Mouse (Mus musculus): ENCODE results near the gene Gab1. TPM values are rescaled to one million over a fixed set of nuclear protein-coding genes. Genes with fewer than 3 reads are reported as not detected.

The Gab1 gene
- polyA plus RNA-seq, 1 experiment from 2014 or later: 7.3 TPM

- Histone ChIP-seq H3K27ac (replicated peaks) (peak overlapping the region; percentile 97), H3K4me3 (ENCODE audit: low read depth, low read length) (peak overlapping the region; percentile 82), H3K9ac (ENCODE audit: low read length) (peak overlapping the region; percentile 87), H3K4me2 (replicated peaks; ENCODE audit: low read depth) (peak overlapping the region; percentile 93), H3K27me3 (ENCODE audit: control insufficient read depth, insufficient read depth, low read length) (no peaks in the 10 kb centered on the region), H3K36me3 (ENCODE audit: control insufficient read depth, insufficient read depth, low read length) (no peaks in the 10 kb centered on the region), H3K4me1 (replicated peaks; ENCODE audit: control insufficient read depth, insufficient read depth) (0 out of 2 replicates have a peak, but pooled peaks cover 2% of the 10 kb centered on the region), H3K9me3 (ENCODE audit: control insufficient read depth, low read length) (no peaks in the 10 kb centered on the region)
- ATAC-seq (ENCODE audit: low FRiP score, low TSS enrichment): peak; percentile 63
- TF ChIP-seq CTCF (IDR thresholded peaks at IDR 0.05; ENCODE audit: low read depth) (0 out of 2 replicates have a peak, but pooled peaks have one; percentile 4), EP300 (optimal IDR thresholded peaks at IDR 0.05) (no peak)
- DNase-seq (ENCODE audit: low spot score): peak; percentile 48
- WGBS: under 1% methylated on average over 52 of the region's 84 CpGs
Measured at GRCm38 (mm10) chr8:80738388-80739154, 141.7 kb downstream of the Gab1 start.

- Histone ChIP-seq H3K9me3 (ENCODE audit: control insufficient read depth, low read length) (no peaks in the 10 kb centered on the region), H3K36me3 (ENCODE audit: control insufficient read depth, insufficient read depth, low read length) (no peaks in the 10 kb centered on the region), H3K27ac (replicated peaks) (peak overlapping the region; percentile 97), H3K4me1 (replicated peaks; ENCODE audit: control insufficient read depth, insufficient read depth) (0 out of 2 replicates have a peak, but pooled peaks cover 2% of the 10 kb centered on the region), H3K4me3 (ENCODE audit: low read depth, low read length) (peak overlapping the region; percentile 82), H3K9ac (ENCODE audit: low read length) (peak overlapping the region; percentile 87), H3K27me3 (ENCODE audit: control insufficient read depth, insufficient read depth, low read length) (no peaks in the 10 kb centered on the region), H3K4me2 (replicated peaks; ENCODE audit: low read depth) (peak overlapping the region; percentile 93)
- TF ChIP-seq CTCF (IDR thresholded peaks at IDR 0.05; ENCODE audit: low read depth): no peak
- ATAC-seq (ENCODE audit: low FRiP score, low TSS enrichment) (no peak), DNase-seq (ENCODE audit: low spot score) (no peak)
- WGBS: 2% methylated on average over 5 of the region's 5 CpGs
Measured at GRCm38 (mm10) chr8:80738046-80738387, 142.3 kb downstream of the Gab1 start.

- Histone ChIP-seq H3K4me1 (replicated peaks; ENCODE audit: control insufficient read depth, insufficient read depth) (no peaks in the 10 kb centered on the region), H3K4me2 (replicated peaks; ENCODE audit: low read depth) (no peak overlapping the region), H3K9ac (ENCODE audit: low read length) (no peak overlapping the region), H3K36me3 (ENCODE audit: control insufficient read depth, insufficient read depth, low read length) (peaks cover 7% of the 10 kb centered on the region), H3K27me3 (ENCODE audit: control insufficient read depth, insufficient read depth, low read length) (no peaks in the 10 kb centered on the region), H3K4me3 (ENCODE audit: low read depth, low read length) (no peak overlapping the region), H3K9me3 (ENCODE audit: control insufficient read depth, low read length) (no peaks in the 10 kb centered on the region), H3K27ac (replicated peaks) (no peak overlapping the region)
- TF ChIP-seq EP300 (optimal IDR thresholded peaks at IDR 0.05) (no peak), CTCF (IDR thresholded peaks at IDR 0.05; ENCODE audit: low read depth) (no peak)
- DNase-seq (ENCODE audit: low spot score): no peak
- ATAC-seq (ENCODE audit: low FRiP score, low TSS enrichment): no peak
Measured at GRCm38 (mm10) chr8:80732326-80732725, 148.0 kb downstream of the Gab1 start.

GRCm38 (mm10) chr8:80714461-80714860 is 165.9 kb downstream of the Gab1 start:
- ATAC-seq (ENCODE audit: low FRiP score, low TSS enrichment) (no peak), DNase-seq (ENCODE audit: low spot score) (no peak)
- TF ChIP-seq EP300 (optimal IDR thresholded peaks at IDR 0.05): no peak
- no peak for TF ChIP-seq CTCF (IDR thresholded peaks at IDR 0.05; ENCODE audit: low read depth)
- WGBS: 84% methylated on average over 1 of the region's 1 CpGs
- Histone ChIP-seq H3K9ac (ENCODE audit: low read length) (no peak overlapping the region), H3K4me2 (replicated peaks; ENCODE audit: low read depth) (no peak overlapping the region), H3K27ac (replicated peaks) (no peak overlapping the region), H3K36me3 (ENCODE audit: control insufficient read depth, insufficient read depth, low read length) (peaks cover 7% of the 10 kb centered on the region; the same call in 1 of the 2 replicates), H3K9me3 (ENCODE audit: control insufficient read depth, low read length) (no peaks in the 10 kb centered on the region), H3K4me3 (ENCODE audit: low read depth, low read length) (no peak overlapping the region), H3K27me3 (ENCODE audit: control insufficient read depth, insufficient read depth, low read length) (no peaks in the 10 kb centered on the region), H3K4me1 (replicated peaks; ENCODE audit: control insufficient read depth, insufficient read depth) (no peaks in the 10 kb centered on the region)

Other genes with a start within 250 kb of the Gab1 start
- gene Smarca5, start 141.0 kb downstream of the Gab1 start, polyA plus RNA-seq (2015; fragmentation: Nextera tagmentation; extraction: Ambion mirVana): 25.6 and 28.3 TPM in 2 replicates
- 11.9 and 13.5 TPM in 2 replicates for gene Usp38, start 134.4 kb upstream of the Gab1 start, polyA plus RNA-seq (2015; fragmentation: Nextera tagmentation; extraction: Ambion mirVana)